Mouse (Mus musculus) heart, embryonic 14.5 days (tissue): ENCODE results near the gene 1700019N19Rik. TPM values are rescaled to one million over a fixed set of nuclear protein-coding genes. Genes with fewer than 3 reads are reported as not detected.

Experiments used
- ATAC-seq: fragments of 200-750 bp; cut with Nextera tagmentation; 2 replicates; pipeline ENCODE4 v1.8.0; 2017; ENCODE audit warnings: low read depth, moderate TSS enrichment; ENCODE audit not compliant: insufficient number of reproducible peaks, insufficient read depth, low FRiP score
- H3K27ac ChIP-seq, 2 experiments: fragments of 200-500 bp in 1 of 2; fragments of 300-500 bp in 1 of 2; sonication (generic) in 1 of 2; replicated peaks in 1 of 2; 2 replicates each; pipeline ENCODE4 v1.5.1; 2012 to 2014; ENCODE audit warnings: low read depth in 2 of 2, low read length in 2 of 2, control low read depth in 1 of 2, mild to moderate bottlenecking in 1 of 2, mixed read lengths in 1 of 2; ENCODE audit not compliant: control insufficient read depth in 1 of 2, insufficient read depth in 1 of 2
- H3K27me3 ChIP-seq: fragments of 300-500 bp; sonication (generic); 2 replicates; pipeline ENCODE4 v1.6.1; 2014; ENCODE audit warnings: mild to moderate bottlenecking, low read length, control low read depth; ENCODE audit not compliant: control insufficient read depth, insufficient read depth
- H3K36me3 ChIP-seq: fragments of 300-500 bp; sonication (generic); 2 replicates; pipeline ENCODE4 v1.6.1; 2014; ENCODE audit warnings: mild to moderate bottlenecking, control low read depth, low read length, mixed read lengths; ENCODE audit not compliant: control insufficient read depth, insufficient read depth
- H3K4me1 ChIP-seq, 2 experiments: fragments of 200-500 bp in 1 of 2; fragments of 300-500 bp in 1 of 2; sonication (generic) in 1 of 2; 2 replicates each; pipeline ENCODE4 v1.6.1; 2012 to 2014; ENCODE audit warnings: low read length in 2 of 2, control low read depth in 1 of 2, mixed read lengths in 1 of 2; ENCODE audit not compliant: control insufficient read depth in 2 of 2, insufficient read depth in 2 of 2
- H3K4me2 ChIP-seq: fragments of 300-500 bp; sonication (generic); 2 replicates; pipeline ENCODE4 v1.6.1; 2014; ENCODE audit warnings: mild to moderate bottlenecking, low read length
- H3K4me3 ChIP-seq, 2 experiments: fragments of 200-500 bp in 1 of 2; fragments of 300-500 bp in 1 of 2; sonication (generic) in 1 of 2; 2 replicates each; pipeline ENCODE4 v1.5.1; 2012 to 2014; ENCODE audit warnings: low read length in 2 of 2, mild to moderate bottlenecking in 2 of 2, control low read depth in 1 of 2, low read depth in 1 of 2, moderate library complexity in 1 of 2; ENCODE audit not compliant: control insufficient read depth in 1 of 2, insufficient read depth in 1 of 2
- H3K9ac ChIP-seq: fragments of 300-500 bp; sonication (generic); 2 replicates; pipeline ENCODE4 v1.6.1; 2014; ENCODE audit warnings: mild to moderate bottlenecking, low read length
- H3K9me3 ChIP-seq: fragments of 300-500 bp; sonication (generic); 2 replicates; pipeline ENCODE4 v1.6.1; 2016; ENCODE audit warnings: low read length, control low read depth; ENCODE audit not compliant: control insufficient read depth
- WGBS: fragments of 180-500 bp; shearing (Covaris S2); extraction: QIAGEN DNeasy Blood & Tissue Kit; methylation state at CpG from one replicate; pipeline ENCODE4 v1.1.7; 2014; 5-methylcytosine and 5-hydroxymethylcytosine counted together
- polyA plus RNA-seq: library from polyadenylated mRNA; unstranded; fragments of >200 nt; fragmentation: Nextera tagmentation; extraction: Ambion mirVana; gene quantifications from 2 replicates; pipeline ENCODE4 v1.2.1, GENCODE M21; 2014

1700019N19Rik gene
- polyA plus RNA-seq, 1 experiment from 2014 or later: not detected

DNA sequence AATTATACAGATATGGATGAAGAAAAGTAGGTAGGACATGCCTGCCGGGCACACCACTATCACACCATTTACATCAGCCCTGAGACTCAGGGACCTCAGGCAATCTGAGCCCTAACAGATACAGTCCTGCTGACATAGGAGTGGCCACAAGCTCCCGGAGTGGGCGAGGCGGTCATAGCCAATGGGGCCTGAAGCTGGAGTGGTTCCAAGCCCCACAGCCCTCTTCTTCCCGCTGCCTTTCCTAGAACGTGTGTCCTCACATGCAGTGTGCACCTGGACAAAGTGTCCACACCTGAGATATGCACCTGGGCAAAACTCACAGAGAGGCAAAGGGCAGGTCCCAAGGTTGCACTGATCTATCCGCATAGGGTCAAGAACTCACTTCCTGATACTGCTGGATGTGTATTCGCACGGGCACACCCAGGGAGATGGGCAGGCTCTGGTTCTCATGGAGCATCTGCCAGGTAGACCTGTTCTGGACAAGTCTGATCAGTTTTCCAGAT lies 46.7 kb downstream of the 1700019N19Rik start:
- Histone ChIP-seq H3K36me3 (no peaks in the 10 kb centered on the region), H3K4me3 (no peak overlapping the region), H3K4me1 (no peaks in the 10 kb centered on the region), H3K27ac (no peak overlapping the region), H3K9ac (no peak overlapping the region), H3K27me3 (no peaks in the 10 kb centered on the region), H3K9me3 (no peaks in the 10 kb centered on the region), H3K4me2 (no peak overlapping the region)
- ATAC-seq: no peak
- WGBS: 88% methylated on average over 9 of the region's 9 CpGs

DNA sequence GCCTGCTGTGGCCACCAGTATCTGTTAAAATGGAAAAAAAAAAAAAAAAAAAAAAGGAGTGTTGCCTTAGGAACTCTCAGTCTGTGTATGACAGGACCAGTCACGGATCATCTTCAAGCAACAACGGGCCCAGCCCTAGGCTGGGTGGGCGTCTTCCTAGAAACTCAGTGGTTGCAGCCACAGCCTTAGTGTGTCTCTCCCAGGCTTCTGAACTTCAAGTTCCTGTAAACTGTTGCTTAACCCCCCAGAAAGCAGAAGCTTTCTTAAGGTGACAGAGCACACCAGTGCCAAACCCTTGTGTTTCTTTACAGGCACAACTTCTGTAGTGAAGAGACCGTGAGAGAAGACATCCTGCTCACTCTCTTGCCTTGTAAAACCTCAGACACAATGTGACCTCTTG lies 50.5 kb downstream of the 1700019N19Rik start:
- H3K4me1 ChIP-seq: no peaks in the 10 kb centered on the region
- no peak overlapping the region for H3K4me3 ChIP-seq
- H3K9me3 ChIP-seq: no peaks in the 10 kb centered on the region
- ATAC-seq: no peak
- H3K27me3 ChIP-seq: no peaks in the 10 kb centered on the region
- H3K36me3 ChIP-seq: no peaks in the 10 kb centered on the region
- no peak overlapping the region for H3K27ac ChIP-seq
- 72% methylated on average over 4 of the region's 4 CpGs for WGBS
- H3K4me2 ChIP-seq: no peak overlapping the region
- no peak overlapping the region for H3K9ac ChIP-seq

DNA sequence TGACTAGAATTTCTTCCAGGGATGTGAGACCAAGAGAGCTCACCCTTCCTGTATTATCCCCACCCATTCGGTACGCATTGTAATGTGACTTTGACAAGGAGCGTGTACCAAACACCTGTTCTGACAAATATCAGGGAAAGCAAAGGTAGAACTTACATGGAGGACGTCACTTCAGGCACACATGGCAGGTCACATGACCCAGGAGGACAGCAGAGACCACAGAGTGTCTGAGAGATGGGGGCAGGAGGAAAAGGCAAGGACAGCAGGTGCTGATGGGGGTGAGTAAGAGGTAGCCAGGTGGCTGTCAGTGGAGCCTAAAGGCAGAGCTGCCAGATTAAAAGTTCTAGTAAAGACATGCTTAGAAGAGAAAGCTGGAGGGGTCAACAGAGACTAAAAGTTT lies 51.5 kb downstream of the 1700019N19Rik start:
- 78% methylated on average over 4 of the region's 4 CpGs for WGBS
- no peaks in the 10 kb centered on the region for H3K9me3 ChIP-seq
- H3K27ac ChIP-seq: no peak overlapping the region
- H3K4me2 ChIP-seq: no peak overlapping the region
- H3K36me3 ChIP-seq: no peaks in the 10 kb centered on the region
- no peaks in the 10 kb centered on the region for H3K27me3 ChIP-seq
- H3K4me3 ChIP-seq: no peak overlapping the region
- H3K4me1 ChIP-seq: no peaks in the 10 kb centered on the region
- H3K9ac ChIP-seq: no peak overlapping the region
- ATAC-seq: no peak

GRCm38 (mm10) chr19:58741036-58741435 lies 53.2 kb downstream of the 1700019N19Rik start:
- 87% methylated on average over 6 of the region's 6 CpGs for WGBS
- Histone ChIP-seq H3K4me2 (no peak overlapping the region), H3K4me3 (no peak overlapping the region), H3K27ac (no peak overlapping the region), H3K4me1 (no peaks in the 10 kb centered on the region), H3K9me3 (no peaks in the 10 kb centered on the region), H3K9ac (no peak overlapping the region), H3K36me3 (no peaks in the 10 kb centered on the region), H3K27me3 (no peaks in the 10 kb centered on the region)
- ATAC-seq: no peak

GRCm38 (mm10) chr19:58738111-58738510 lies 56.1 kb downstream of the 1700019N19Rik start:
- Histone ChIP-seq H3K27ac (no peak overlapping the region), H3K9ac (no peak overlapping the region), H3K4me1 (no peaks in the 10 kb centered on the region), H3K4me2 (no peak overlapping the region), H3K9me3 (no peaks in the 10 kb centered on the region), H3K27me3 (no peaks in the 10 kb centered on the region), H3K4me3 (no peak overlapping the region), H3K36me3 (no peaks in the 10 kb centered on the region)
- no peak for ATAC-seq
- 76% methylated on average over 4 of the region's 4 CpGs for WGBS

Other genes with a start within 250 kb of the 1700019N19Rik start
- gene Pnlip, start 142.0 kb downstream of the 1700019N19Rik start, polyA plus RNA-seq: not detected in 2 replicates
- gene Pnliprp1, start 65.6 kb downstream of the 1700019N19Rik start, polyA plus RNA-seq: 0.50 and 1.2 TPM in 2 replicates
- gene Pnliprp2, start 34.7 kb downstream of the 1700019N19Rik start, polyA plus RNA-seq: 0.12 TPM in 1 of 2 replicates, not detected in the other
- gene Eno4, start 149.0 kb upstream of the 1700019N19Rik start, polyA plus RNA-seq: 0.30 and 0.46 TPM in 2 replicates
- gene Hspa12a, start 149.2 kb upstream of the 1700019N19Rik start, polyA plus RNA-seq: 8.3 and 8.4 TPM in 2 replicates